Mouse (Mus musculus) neutrophil, adult 5-6 weeks (primary cell): ENCODE measurements around the gene Pam. TPM values are rescaled to one million over a fixed set of nuclear protein-coding genes. Genes with fewer than 3 reads are reported as not detected.
"Not testable (repeated sequence)": the region's sequence is repeated elsewhere in the genome, so short reads cannot be mapped to it uniquely, and the experiment has no call there.

Experiments used
- ATAC-seq: fragments of 151-379, 151-347 bp; 2 replicates; pipeline ENCODE4 v1.8.0; 2017; ENCODE audit warnings: mild to moderate bottlenecking, moderate TSS enrichment; ENCODE audit not compliant: insufficient number of reproducible peaks, poor library complexity, low FRiP score, severe bottlenecking; ENCODE audit errors: extremely low read depth
- total RNA-seq: library from RNA; stranded (forward); fragments of 200-1000 nt; gene quantifications from 2 replicates; pipeline ENCODE4 v1.2.3, GENCODE M21; 2017

The Pam gene
- total RNA-seq, 1 experiment from 2014 or later: 7.8 TPM

- no peak for ATAC-seq
These were observed 293.1 kb downstream of the Pam start for GRCm38 (mm10) chr1:97802207-97802902.

- no peak for ATAC-seq
These were observed 299.5 kb downstream of the Pam start for GRCm38 (mm10) chr1:97795936-97796335.

- no peak for ATAC-seq
These were observed 301.3 kb downstream of the Pam start for GRCm38 (mm10) chr1:97794110-97794509.

GRCm38 (mm10) chr1:97788490-97788889, 307.0 kb downstream of the Pam start:
- ATAC-seq: no peak

GRCm38 (mm10) chr1:97787674-97788073, 307.8 kb downstream of the Pam start:
- no peak for ATAC-seq

- ATAC-seq: no peak
These were observed 309.6 kb downstream of the Pam start for GRCm38 (mm10) chr1:97785685-97786393.

GRCm38 (mm10) chr1:97784928-97785327, 310.5 kb downstream of the Pam start:
- no peak for ATAC-seq

- no peak for ATAC-seq
These were observed 313.8 kb downstream of the Pam start for GRCm38 (mm10) chr1:97781674-97782073.

- no peak for ATAC-seq
These were observed 321.5 kb downstream of the Pam start for GRCm38 (mm10) chr1:97773973-97774372.

- ATAC-seq: no peak
These were observed 322.1 kb downstream of the Pam start for GRCm38 (mm10) chr1:97773362-97773761.

- ATAC-seq: no peak
These were observed 323.7 kb downstream of the Pam start for GRCm38 (mm10) chr1:97771727-97772126.

- ATAC-seq: no peak
These were observed 324.3 kb downstream of the Pam start for GRCm38 (mm10) chr1:97771118-97771517.

GRCm38 (mm10) chr1:97769904-97770753, 325.3 kb downstream of the Pam start, which contains the start of the genes Gin1 and Ppip5k2:
TSS of gene Gin1 (plus strand) at chr1:97770172.
TSS of gene Ppip5k2 (minus strand) at chr1:97770411.
- peak; percentile 95 for ATAC-seq

GRCm38 (mm10) chr1:97769294-97769903, 326.0 kb downstream of the Pam start:
- ATAC-seq: peak; percentile 10; the same call in 1 of the 2 replicates

GRCm38 (mm10) chr1:97768906-97769293, 326.5 kb downstream of the Pam start:
- ATAC-seq: no peak

GRCm38 (mm10) chr1:97768089-97768488, 327.4 kb downstream of the Pam start:
- no peak for ATAC-seq

- ATAC-seq: not testable (repeated sequence)
These were observed 329.7 kb downstream of the Pam start for GRCm38 (mm10) chr1:97765712-97766111.

- no peak for ATAC-seq
These were observed 334.0 kb downstream of the Pam start for GRCm38 (mm10) chr1:97761477-97761876.

- no peak for ATAC-seq
These were observed 334.8 kb downstream of the Pam start for GRCm38 (mm10) chr1:97760598-97760997.
